Mouse (Mus musculus): ENCODE data around the gene Gm5741. TPM values are rescaled to one million over a fixed set of nuclear protein-coding genes. Genes with fewer than 3 reads are reported as not detected.

Gene Gm5741
- total and polyA plus RNA-seq, 3 experiments, result not detected

DNA sequence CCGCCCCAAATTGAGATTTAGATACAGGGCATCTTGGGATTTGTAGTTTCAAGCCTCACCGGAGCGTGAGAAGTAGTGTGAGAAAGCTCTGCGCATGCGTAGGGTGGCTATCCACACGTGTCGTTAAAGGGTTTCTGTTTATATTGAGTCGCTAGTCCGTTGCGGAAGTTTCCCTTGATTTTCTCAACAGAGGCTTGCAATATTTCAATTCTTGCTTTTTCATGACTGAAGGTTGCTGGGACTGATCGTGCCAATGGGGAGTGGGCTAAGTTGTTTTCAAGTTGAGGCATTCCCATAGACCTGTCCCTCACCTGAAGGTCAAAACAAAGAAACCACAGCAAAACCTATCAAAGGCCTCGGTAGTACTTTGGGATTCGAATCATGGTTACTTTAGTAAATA, 33.0 kb downstream of the Gm5741 start:
- DNase-seq, result peak; percentile 49 to 77
- Histone ChIP-seq H3K9ac (ENCODE audit: low read depth, low read length) (peak overlapping the region; percentile 48; the same call in 1 of the 2 replicates), H3K79me2 (replicated peaks; ENCODE audit: control insufficient read depth, insufficient read depth, low read length) (no peaks in the 10 kb centered on the region), H3K27me3 (ENCODE audit: control insufficient read depth, insufficient read depth, low read length) (no peaks in the 10 kb centered on the region), H3K4me3 (peak overlapping the region; percentile 32), H3K36me3 (ENCODE audit: control insufficient read depth, insufficient read depth, low read length) (peaks cover 9% of the 10 kb centered on the region), H3K4me1 (ENCODE audit: control insufficient read depth, insufficient read depth, low read length) (peaks cover 7% of the 10 kb centered on the region), H3K27ac (peak overlapping the region; percentile 96)
- TF ChIP-seq EP300 (IDR thresholded peaks at IDR 0.05; ENCODE audit: insufficient read depth, low read depth, low read length) (no peak), CTCF (IDR thresholded peaks at IDR 0.05) (no peak), POLR2A (IDR thresholded peaks at IDR 0.05; ENCODE audit: insufficient read depth, low read depth, low read length) (peak; percentile 64; the same call in 1 of the 2 replicates)
- intact Hi-C loops (cut with DNase I), result loop anchor here (5.0 kb wide), 1 partner anchor 38 kb away; the partner anchor contains the start of gene Dhps
- WGBS, result 2% methylated on average over 13 of the region's 13 CpGs

- WGBS, result 65% methylated on average over 1 of the region's 1 CpGs
- H3K36me3 ChIP-seq (ENCODE audit: control insufficient read depth, insufficient read depth, low read length), result peaks cover 9% of the 10 kb centered on the region
- no peak overlapping the region for H3K27ac ChIP-seq
- intact Hi-C loops (cut with DNase I), result no loop called here
- H3K79me2 ChIP-seq (replicated peaks; ENCODE audit: control insufficient read depth, insufficient read depth, low read length), result no peaks in the 10 kb centered on the region
- H3K9ac ChIP-seq (ENCODE audit: low read depth, low read length), result no peak overlapping the region
- H3K27me3 ChIP-seq (ENCODE audit: control insufficient read depth, insufficient read depth, low read length), result no peaks in the 10 kb centered on the region
- no peak for DNase-seq
- TF ChIP-seq POLR2A (IDR thresholded peaks at IDR 0.05; ENCODE audit: insufficient read depth, low read depth, low read length), result no peak
- no peak for TF ChIP-seq CTCF (IDR thresholded peaks at IDR 0.05)
- no peak for TF ChIP-seq EP300 (IDR thresholded peaks at IDR 0.05; ENCODE audit: insufficient read depth, low read depth, low read length)
- H3K4me3 ChIP-seq, result no peak overlapping the region
- peaks cover 7% of the 10 kb centered on the region for H3K4me1 ChIP-seq (ENCODE audit: control insufficient read depth, insufficient read depth, low read length)
These were observed 33.9 kb downstream of the Gm5741 start for GRCm38 (mm10) chr8:85033867-85034266.

GRCm38 (mm10) chr8:85032622-85033311, 35.0 kb downstream of the Gm5741 start:
- intact Hi-C loops (cut with DNase I), result no loop called here
- Histone ChIP-seq H3K9ac (ENCODE audit: low read depth, low read length) (no peak overlapping the region), H3K4me3 (no peak overlapping the region), H3K79me2 (replicated peaks; ENCODE audit: control insufficient read depth, insufficient read depth, low read length) (peaks cover 3% of the 10 kb centered on the region; the same call in 1 of the 2 replicates), H3K4me1 (ENCODE audit: control insufficient read depth, insufficient read depth, low read length) (peaks cover 11% of the 10 kb centered on the region), H3K27me3 (ENCODE audit: control insufficient read depth, insufficient read depth, low read length) (no peaks in the 10 kb centered on the region), H3K36me3 (ENCODE audit: control insufficient read depth, insufficient read depth, low read length) (peaks cover 9% of the 10 kb centered on the region), H3K27ac (peak overlapping the region; percentile 67)
- TF ChIP-seq CTCF (IDR thresholded peaks at IDR 0.05) (no peak), EP300 (IDR thresholded peaks at IDR 0.05; ENCODE audit: insufficient read depth, low read depth, low read length) (no peak), POLR2A (IDR thresholded peaks at IDR 0.05; ENCODE audit: insufficient read depth, low read depth, low read length) (no peak)
- no peak for DNase-seq
- 61% methylated on average over 4 of the region's 4 CpGs for WGBS

DNA sequence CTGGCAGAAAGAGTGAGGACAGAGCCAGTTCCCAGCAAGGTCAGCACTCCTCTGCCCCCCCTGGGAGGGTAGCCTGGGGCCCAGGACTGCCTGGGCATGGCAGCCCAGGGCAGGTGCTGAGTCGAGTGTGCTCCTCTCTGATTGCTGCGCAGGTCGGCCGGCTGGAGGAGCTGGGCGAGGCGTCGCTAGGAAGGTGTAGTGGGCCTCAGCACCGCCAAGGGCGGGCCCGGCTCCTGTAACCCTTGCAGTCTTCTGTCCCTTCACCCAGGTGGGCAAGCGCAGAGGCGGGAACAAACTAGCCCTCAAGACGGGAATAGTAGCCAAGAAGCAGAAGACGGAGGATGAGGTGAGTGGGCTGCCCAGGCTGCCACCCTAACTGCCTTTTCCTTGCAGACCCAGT, 38.5 kb downstream of the Gm5741 start:
- peaks cover 5% of the 10 kb centered on the region; the same call in 1 of the 2 replicates for H3K79me2 ChIP-seq (replicated peaks; ENCODE audit: control insufficient read depth, insufficient read depth, low read length)
- H3K4me3 ChIP-seq, result no peak overlapping the region
- H3K36me3 ChIP-seq (ENCODE audit: control insufficient read depth, insufficient read depth, low read length), result peaks cover 9% of the 10 kb centered on the region
- H3K27me3 ChIP-seq (ENCODE audit: control insufficient read depth, insufficient read depth, low read length), result no peaks in the 10 kb centered on the region
- H3K4me1 ChIP-seq (ENCODE audit: control insufficient read depth, insufficient read depth, low read length), result peaks cover 13% of the 10 kb centered on the region
- TF ChIP-seq EP300 (IDR thresholded peaks at IDR 0.05; ENCODE audit: insufficient read depth, low read depth, low read length), result no peak
- WGBS, result 71% methylated on average over 14 of the region's 14 CpGs
- peak overlapping the region; percentile 24 for H3K27ac ChIP-seq
- intact Hi-C loops (cut with DNase I), result loop anchor here (10.0 kb wide), 1 partner anchor 54 kb away; the partner anchor contains the start of gene Junb
- H3K9ac ChIP-seq (ENCODE audit: low read depth, low read length), result no peak overlapping the region
- peak in 1 of 2 experiments; percentile 28 for DNase-seq

DNA sequence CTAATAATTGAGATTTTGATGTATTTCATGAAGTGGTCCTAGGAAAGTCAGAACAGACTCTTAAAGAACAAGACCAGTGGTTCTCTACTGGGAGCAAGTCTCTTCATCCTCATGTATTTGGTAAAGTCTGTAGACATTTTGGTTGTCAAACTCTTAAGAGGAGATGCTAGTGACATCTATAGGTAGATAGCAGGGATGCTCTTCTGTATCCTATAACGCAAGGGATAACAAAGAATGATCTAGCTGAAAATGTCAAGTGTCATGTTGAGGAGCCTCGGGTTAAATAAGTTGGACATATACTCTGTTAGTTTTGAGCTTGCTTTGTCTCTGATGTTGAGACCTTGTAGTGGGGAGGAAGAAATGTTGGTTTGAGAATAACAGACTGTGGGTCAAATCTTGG, 39.9 kb downstream of the Gm5741 start:
- WGBS, result 8% methylated on average over 2 of the region's 2 CpGs
- H3K4me1 ChIP-seq (ENCODE audit: control insufficient read depth, insufficient read depth, low read length), result peaks cover 15% of the 10 kb centered on the region
- peak overlapping the region; percentile 21; the same call in 1 of the 2 replicates for H3K9ac ChIP-seq (ENCODE audit: low read depth, low read length)
- DNase-seq, result no peak
- no peaks in the 10 kb centered on the region for H3K27me3 ChIP-seq (ENCODE audit: control insufficient read depth, insufficient read depth, low read length)
- peaks cover 5% of the 10 kb centered on the region; the same call in 1 of the 2 replicates for H3K79me2 ChIP-seq (replicated peaks; ENCODE audit: control insufficient read depth, insufficient read depth, low read length)
- H3K36me3 ChIP-seq (ENCODE audit: control insufficient read depth, insufficient read depth, low read length), result peaks cover 9% of the 10 kb centered on the region
- peak overlapping the region; percentile 87 for H3K4me3 ChIP-seq
- no peak for TF ChIP-seq EP300 (IDR thresholded peaks at IDR 0.05; ENCODE audit: insufficient read depth, low read depth, low read length)
- no peak for TF ChIP-seq POLR2A (IDR thresholded peaks at IDR 0.05; ENCODE audit: insufficient read depth, low read depth, low read length)
- TF ChIP-seq CTCF (IDR thresholded peaks at IDR 0.05), result no peak
- intact Hi-C loops (cut with DNase I), result loop anchor here (10.0 kb wide), 1 partner anchor 53 kb away; the partner anchor contains the start of gene Junb
- H3K27ac ChIP-seq, result peak overlapping the region; percentile 100

DNA sequence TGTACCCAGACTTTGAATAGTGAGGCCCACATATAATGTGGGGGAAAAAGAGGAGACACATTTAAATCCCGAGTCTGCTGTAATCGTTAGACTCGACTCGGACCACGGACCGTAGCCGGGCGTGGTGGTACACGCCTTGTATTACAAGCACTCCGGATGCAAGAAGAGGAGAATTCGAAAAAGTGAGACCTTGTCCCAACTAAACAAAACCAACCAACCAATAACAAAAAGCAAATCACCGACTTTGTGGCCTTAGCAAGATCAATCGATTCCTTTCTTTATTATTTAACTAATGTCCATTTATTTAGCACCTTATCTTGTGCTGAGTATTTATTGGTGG, 40.3 kb downstream of the Gm5741 start:
- intact Hi-C loops (cut with DNase I), result loop anchor here (10.0 kb wide), 1 partner anchor 53 kb away; the partner anchor contains the start of gene Junb
- peak overlapping the region; percentile 90 for H3K9ac ChIP-seq (ENCODE audit: low read depth, low read length)
- WGBS, result under 1% methylated on average over 13 of the region's 13 CpGs
- H3K27me3 ChIP-seq (ENCODE audit: control insufficient read depth, insufficient read depth, low read length), result no peaks in the 10 kb centered on the region
- peaks cover 15% of the 10 kb centered on the region for H3K4me1 ChIP-seq (ENCODE audit: control insufficient read depth, insufficient read depth, low read length)
- H3K27ac ChIP-seq, result peak overlapping the region; percentile 100
- H3K4me3 ChIP-seq, result peak overlapping the region; percentile 87
- no peak for DNase-seq
- TF ChIP-seq CTCF (IDR thresholded peaks at IDR 0.05) (no peak), POLR2A (IDR thresholded peaks at IDR 0.05; ENCODE audit: insufficient read depth, low read depth, low read length) (no peak), EP300 (IDR thresholded peaks at IDR 0.05; ENCODE audit: insufficient read depth, low read depth, low read length) (no peak)
- H3K36me3 ChIP-seq (ENCODE audit: control insufficient read depth, insufficient read depth, low read length), result peaks cover 6% of the 10 kb centered on the region; the same call in 1 of the 2 replicates
- H3K79me2 ChIP-seq (replicated peaks; ENCODE audit: control insufficient read depth, insufficient read depth, low read length), result peaks cover 5% of the 10 kb centered on the region; the same call in 1 of the 2 replicates
